Mouse (Mus musculus): Measurements from ENCODE around the gene 4930452B06Rik. TPM values are rescaled to one million over a fixed set of nuclear protein-coding genes. Genes with fewer than 3 reads are reported as not detected.
"Not testable (repeated sequence)": the region's sequence is repeated elsewhere in the genome, so short reads cannot be mapped to it uniquely, and the experiment has no call there.

4930452B06Rik gene
- polyA plus RNA-seq, 1 experiment from 2014 or later, result 5.0 TPM

DNA sequence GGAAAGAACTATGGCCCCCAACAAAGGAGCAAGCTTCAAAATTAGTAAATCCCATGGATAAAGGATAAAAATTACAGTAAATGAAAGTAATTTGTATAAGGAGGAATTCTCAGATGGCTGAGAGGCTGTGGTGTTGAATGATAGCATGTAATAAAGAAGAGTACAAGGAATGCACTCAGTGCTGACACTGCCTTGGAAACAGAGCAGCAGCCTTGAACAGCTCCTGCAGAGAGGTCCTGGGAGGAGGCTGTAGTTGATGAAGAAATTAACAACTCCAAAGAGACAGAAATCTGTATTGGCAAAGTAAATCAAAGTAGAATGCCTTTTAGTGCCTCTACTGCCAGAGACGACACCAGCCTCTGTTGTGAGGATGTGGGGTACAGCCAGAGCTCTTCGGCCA lies 61.1 kb downstream of the 4930452B06Rik start:
- no peak for ATAC-seq (ENCODE audit: low FRiP score, low TSS enrichment)
- Histone ChIP-seq H3K4me3 (ENCODE audit: low read depth, low read length) (no peak overlapping the region), H3K4me1 (replicated peaks; ENCODE audit: control insufficient read depth, insufficient read depth) (no peaks in the 10 kb centered on the region), H3K27ac (replicated peaks) (no peak overlapping the region), H3K27me3 (ENCODE audit: control insufficient read depth, insufficient read depth, low read length) (no peaks in the 10 kb centered on the region), H3K36me3 (ENCODE audit: control insufficient read depth, insufficient read depth, low read length) (no peaks in the 10 kb centered on the region), H3K9me3 (ENCODE audit: control insufficient read depth, low read length) (no peaks in the 10 kb centered on the region), H3K4me2 (replicated peaks; ENCODE audit: low read depth) (no peak overlapping the region), H3K9ac (ENCODE audit: low read length) (no peak overlapping the region)
- WGBS, result 88% methylated on average over 2 of the region's 2 CpGs
- no peak for DNase-seq (ENCODE audit: low spot score)
- no peak for TF ChIP-seq CTCF (IDR thresholded peaks at IDR 0.05; ENCODE audit: low read depth)
- no peak for TF ChIP-seq EP300 (optimal IDR thresholded peaks at IDR 0.05)

DNA sequence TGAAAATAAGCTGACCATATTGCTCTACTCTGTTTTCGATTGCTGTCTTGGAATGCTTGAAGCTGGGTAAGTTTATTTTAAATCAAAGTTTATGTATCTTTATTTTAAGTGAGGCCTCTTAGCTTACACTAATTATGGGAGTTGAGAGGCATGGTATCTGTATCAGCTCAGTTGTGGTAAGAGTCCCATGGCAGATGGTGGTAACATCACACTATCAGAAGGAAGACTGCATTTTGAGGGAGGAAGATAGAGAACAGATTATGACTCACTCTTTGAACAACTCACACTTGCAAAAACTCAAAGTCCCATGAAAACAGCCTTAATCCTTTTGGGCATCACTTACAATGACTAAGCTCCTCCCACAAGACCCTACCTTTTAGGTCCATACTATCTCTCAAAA lies 81.0 kb downstream of the 4930452B06Rik start:
- Histone ChIP-seq H3K4me1 (replicated peaks; ENCODE audit: control insufficient read depth, insufficient read depth) (no peaks in the 10 kb centered on the region), H3K4me3 (ENCODE audit: low read depth, low read length) (no peak overlapping the region), H3K9me3 (ENCODE audit: control insufficient read depth, low read length) (no peaks in the 10 kb centered on the region), H3K9ac (ENCODE audit: low read length) (no peak overlapping the region), H3K36me3 (ENCODE audit: control insufficient read depth, insufficient read depth, low read length) (no peaks in the 10 kb centered on the region), H3K27ac (replicated peaks) (no peak overlapping the region), H3K4me2 (replicated peaks; ENCODE audit: low read depth) (no peak overlapping the region), H3K27me3 (ENCODE audit: control insufficient read depth, insufficient read depth, low read length) (no peaks in the 10 kb centered on the region)
- DNase-seq (ENCODE audit: low spot score), result no peak
- TF ChIP-seq EP300 (optimal IDR thresholded peaks at IDR 0.05), result no peak
- no peak for TF ChIP-seq CTCF (IDR thresholded peaks at IDR 0.05; ENCODE audit: low read depth)
- ATAC-seq (ENCODE audit: low FRiP score, low TSS enrichment), result no peak
- WGBS, result 77% methylated on average over 1 of the region's 1 CpGs

DNA sequence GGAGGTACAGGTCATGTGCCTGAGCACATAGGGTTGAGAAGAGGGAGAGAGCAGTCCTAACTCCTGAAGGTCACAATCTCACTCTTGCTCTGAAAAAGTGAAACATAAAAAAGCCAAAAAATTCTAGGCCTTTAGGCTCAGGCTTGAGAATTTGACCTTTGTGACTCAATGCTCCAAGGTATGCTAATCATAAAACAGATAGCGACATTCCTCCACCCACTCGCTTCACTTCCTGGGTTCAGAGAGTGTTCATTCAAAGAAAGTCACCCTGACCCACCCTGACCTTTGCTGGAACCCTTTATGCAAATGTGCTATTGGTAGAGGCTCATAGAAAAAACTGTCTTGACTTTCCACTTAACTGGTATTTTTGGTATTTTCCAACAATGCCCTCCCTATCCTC lies 115.0 kb downstream of the 4930452B06Rik start:
- not testable (repeated sequence) for H3K4me2 ChIP-seq (replicated peaks; ENCODE audit: low read depth); H3K4me3 ChIP-seq (ENCODE audit: low read depth, low read length); H3K27ac ChIP-seq (replicated peaks); H3K27me3 ChIP-seq (ENCODE audit: control insufficient read depth, insufficient read depth, low read length); ATAC-seq (ENCODE audit: low FRiP score, low TSS enrichment); H3K36me3 ChIP-seq (ENCODE audit: control insufficient read depth, insufficient read depth, low read length); DNase-seq (ENCODE audit: low spot score); H3K4me1 ChIP-seq (replicated peaks; ENCODE audit: control insufficient read depth, insufficient read depth); H3K9me3 ChIP-seq (ENCODE audit: control insufficient read depth, low read length); H3K9ac ChIP-seq (ENCODE audit: low read length)
- 78% methylated on average over 2 of the region's 2 CpGs for WGBS

DNA sequence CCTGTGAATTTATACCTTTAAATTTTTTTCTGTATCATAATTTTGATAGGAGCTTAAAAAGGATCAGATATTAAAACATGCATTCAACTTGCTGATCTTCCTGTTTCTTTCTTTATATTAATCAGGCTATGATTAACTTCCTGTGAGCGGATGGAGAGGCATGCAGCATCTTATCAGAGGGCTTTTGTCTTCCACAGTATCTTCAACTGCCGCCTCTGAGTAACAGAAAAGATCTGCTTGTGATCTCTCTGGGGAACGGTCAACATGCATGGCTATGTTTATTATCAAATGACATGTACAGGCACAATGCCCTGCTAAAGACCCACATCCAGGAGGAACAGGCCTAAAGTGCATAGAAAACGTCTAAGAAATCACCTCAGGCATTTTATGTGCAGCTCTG lies 116.9 kb downstream of the 4930452B06Rik start:
- WGBS, result 36% methylated on average over 4 of the region's 4 CpGs
- DNase-seq (ENCODE audit: low spot score) (no peak), ATAC-seq (ENCODE audit: low FRiP score, low TSS enrichment) (no peak)
- no peaks in the 10 kb centered on the region for H3K9me3 ChIP-seq (ENCODE audit: control insufficient read depth, low read length)
- no peaks in the 10 kb centered on the region for H3K36me3 ChIP-seq (ENCODE audit: control insufficient read depth, insufficient read depth, low read length)
- H3K27me3 ChIP-seq (ENCODE audit: control insufficient read depth, insufficient read depth, low read length), result no peaks in the 10 kb centered on the region
- H3K4me2 ChIP-seq (replicated peaks; ENCODE audit: low read depth), result no peak overlapping the region
- H3K9ac ChIP-seq (ENCODE audit: low read length), result no peak overlapping the region
- no peak overlapping the region for H3K4me3 ChIP-seq (ENCODE audit: low read depth, low read length)
- no peaks in the 10 kb centered on the region for H3K4me1 ChIP-seq (replicated peaks; ENCODE audit: control insufficient read depth, insufficient read depth)
- H3K27ac ChIP-seq (replicated peaks), result no peak overlapping the region
- TF ChIP-seq EP300 (optimal IDR thresholded peaks at IDR 0.05) (no peak), CTCF (IDR thresholded peaks at IDR 0.05; ENCODE audit: low read depth) (no peak)

DNA sequence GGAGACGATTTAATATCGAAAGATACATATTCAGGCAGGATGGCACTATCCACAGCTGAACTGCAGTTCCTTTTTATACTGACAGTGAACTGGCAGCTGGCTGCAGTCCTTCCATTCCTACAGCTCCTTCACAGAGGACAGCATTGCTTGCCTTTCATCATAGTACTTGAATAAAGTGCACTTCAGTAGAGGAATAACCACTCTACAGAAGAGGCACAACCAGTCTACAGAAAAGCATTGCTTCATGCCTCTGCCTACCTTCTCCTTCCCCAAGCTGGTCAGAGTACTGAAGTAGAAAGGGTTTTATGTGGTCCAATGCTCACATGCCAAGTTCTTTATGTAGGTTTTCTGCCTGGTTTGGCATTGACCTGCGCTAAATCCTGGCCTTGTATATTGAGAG lies 130.0 kb downstream of the 4930452B06Rik start:
- DNase-seq (ENCODE audit: low spot score) (no peak), ATAC-seq (ENCODE audit: low FRiP score, low TSS enrichment) (no peak)
- Histone ChIP-seq H3K4me2 (replicated peaks; ENCODE audit: low read depth) (no peak overlapping the region), H3K9me3 (ENCODE audit: control insufficient read depth, low read length) (no peaks in the 10 kb centered on the region), H3K4me1 (replicated peaks; ENCODE audit: control insufficient read depth, insufficient read depth) (no peaks in the 10 kb centered on the region), H3K4me3 (ENCODE audit: low read depth, low read length) (no peak overlapping the region), H3K9ac (ENCODE audit: low read length) (no peak overlapping the region), H3K36me3 (ENCODE audit: control insufficient read depth, insufficient read depth, low read length) (no peaks in the 10 kb centered on the region), H3K27me3 (ENCODE audit: control insufficient read depth, insufficient read depth, low read length) (no peaks in the 10 kb centered on the region), H3K27ac (replicated peaks) (no peak overlapping the region)
- WGBS, result 92% methylated on average over 3 of the region's 3 CpGs
- no peak for TF ChIP-seq CTCF (IDR thresholded peaks at IDR 0.05; ENCODE audit: low read depth)

DNA sequence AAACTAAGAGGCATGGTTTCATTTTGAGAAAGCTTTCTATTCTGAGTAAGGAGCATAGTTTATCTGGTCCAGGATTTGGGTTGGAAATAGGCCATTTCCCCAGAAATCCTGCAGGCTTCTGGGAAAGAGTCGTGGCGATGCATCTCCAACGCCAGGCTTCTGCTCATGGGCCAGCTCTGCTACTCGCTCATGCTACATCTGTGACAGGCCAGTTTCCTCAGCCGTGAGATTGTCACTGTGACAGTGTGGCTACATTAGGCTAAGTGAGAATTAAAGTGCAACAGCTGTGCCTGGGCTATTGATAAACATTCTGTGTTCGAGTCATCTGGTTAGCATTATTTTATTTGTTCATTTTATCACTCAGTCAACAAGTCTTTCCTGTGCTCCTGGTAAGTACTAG lies 140.8 kb downstream of the 4930452B06Rik start:
- H3K27ac ChIP-seq (replicated peaks), result no peak overlapping the region
- no peak for ATAC-seq (ENCODE audit: low FRiP score, low TSS enrichment)
- no peaks in the 10 kb centered on the region for H3K4me1 ChIP-seq (replicated peaks; ENCODE audit: control insufficient read depth, insufficient read depth)
- no peaks in the 10 kb centered on the region for H3K9me3 ChIP-seq (ENCODE audit: control insufficient read depth, low read length)
- 72% methylated on average over 6 of the region's 6 CpGs for WGBS
- no peak for TF ChIP-seq EP300 (optimal IDR thresholded peaks at IDR 0.05)
- TF ChIP-seq CTCF (IDR thresholded peaks at IDR 0.05; ENCODE audit: low read depth), result no peak
- DNase-seq (ENCODE audit: low spot score), result no peak
- no peak overlapping the region for H3K4me3 ChIP-seq (ENCODE audit: low read depth, low read length)
- H3K9ac ChIP-seq (ENCODE audit: low read length), result no peak overlapping the region
- no peaks in the 10 kb centered on the region for H3K27me3 ChIP-seq (ENCODE audit: control insufficient read depth, insufficient read depth, low read length)
- H3K4me2 ChIP-seq (replicated peaks; ENCODE audit: low read depth), result no peak overlapping the region
- no peaks in the 10 kb centered on the region for H3K36me3 ChIP-seq (ENCODE audit: control insufficient read depth, insufficient read depth, low read length)
